27 mouse cellular contexts compared by ENCODE assay signal in the genomic region with DNA sequence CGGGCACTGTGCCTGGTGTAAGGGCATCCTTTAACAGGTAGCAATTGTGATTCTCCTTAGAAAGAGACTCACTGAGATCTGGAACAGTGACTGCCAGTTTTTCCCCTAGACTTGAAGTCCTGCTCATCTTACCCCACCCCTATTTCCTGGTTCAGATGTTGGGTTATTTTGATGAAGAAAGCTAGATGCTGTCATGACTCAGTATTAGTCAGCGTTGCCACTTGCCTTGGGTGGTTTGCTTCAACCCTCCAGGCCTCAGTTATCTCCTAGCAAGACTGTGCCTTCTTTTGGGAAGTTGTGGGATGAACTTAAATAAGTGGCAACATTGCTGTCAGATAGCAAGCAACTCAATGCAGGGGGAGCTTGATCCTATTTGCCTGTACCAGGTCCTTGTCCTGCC.
DNase-seq lines count a peak whose midpoint lies in the region; ATAC-seq lines count a peak whose summit lies in the region.
"Had no signal": no experiment of that assay in that cellular context is flagged by ENCODE, and none has a peak within 500 bp of the region (broad histone marks: within the 10 kb centered on the region; RNA-seq: fewer than 3 reads in every experiment).

No protein-coding gene starts in this region.

- no peak overlapping the region for H3K4me2 ChIP-seq in forebrain, embryonic 16.5 days (ENCODE audit: low read length)
- H3K4me2 ChIP-seq: embryonic facial prominence, embryonic 15.5 days; forebrain, embryonic 12.5 days; hindbrain, embryonic 13.5 days; limb, embryonic 13.5 days; liver, embryonic 11.5 days; lung, embryonic 15.5 days; midbrain, embryonic 13.5 days; neural tube, embryonic 13.5 days had no signal

- H3K36me3 ChIP-seq in forebrain, embryonic 16.5 days (ENCODE audit: control insufficient read depth, insufficient read depth), result no peaks in the 10 kb centered on the region
- H3K36me3 ChIP-seq: embryonic facial prominence, embryonic 10.5 days; embryonic facial prominence, embryonic 15.5 days; forebrain, embryonic 12.5 days; heart, embryonic 10.5 days; hindbrain, embryonic 13.5 days; limb, embryonic 13.5 days; lung, embryonic 15.5 days; midbrain, embryonic 13.5 days; neural tube, embryonic 13.5 days had no signal

- H3K27me3 ChIP-seq in forebrain, embryonic 16.5 days (replicated peaks; ENCODE audit: control insufficient read depth, insufficient read depth, low read length), result no peaks in the 10 kb centered on the region
- H3K27me3 ChIP-seq: embryonic facial prominence, embryonic 15.5 days; forebrain, embryonic 12.5 days; hindbrain, embryonic 13.5 days; limb, embryonic 13.5 days; lung, embryonic 15.5 days; midbrain, embryonic 13.5 days; neural tube, embryonic 13.5 days had no signal

- 90% methylated on average over 2 of the region's 2 CpGs for WGBS in forebrain, embryonic 16.5 days

- intact Hi-C loops in left cerebral cortex, postnatal 36 days (cut with DNase I), result no loop called here

- H3K4me1 ChIP-seq in forebrain, embryonic 16.5 days (replicated peaks; ENCODE audit: control insufficient read depth, insufficient read depth, low read length), result no peaks in the 10 kb centered on the region
- H3K4me1 ChIP-seq: embryonic facial prominence, embryonic 10.5 days; embryonic facial prominence, embryonic 15.5 days; forebrain, embryonic 12.5 days; heart, embryonic 10.5 days; hindbrain, embryonic 13.5 days; limb, embryonic 13.5 days; lung, embryonic 15.5 days; neural tube, embryonic 13.5 days had no signal

- DNase-seq in 3T3-L1 (ENCODE audit: low read depth, low spot score) (peak; percentile 81), NIH3T3 (ENCODE audit: low read depth) (peak; percentile 36)
- DNase-seq in CD4-positive, CD25-positive, alpha-beta regulatory T cell, adult 2 months (ENCODE audit: low read depth, low spot score), result peak; percentile 16
- no peak for DNase-seq in c-Kit-positive CD71-positive TER-119-positive erythroid progenitor cells, embryonic 14.5 days (ENCODE audit: low spot score)
- DNase-seq in left cerebral cortex, postnatal 36 days (ENCODE audit: low spot score in 2 of 2), result no peak
- DNase-seq: adrenal gland, adult 8-10 months; cerebellum, adult 11-12 months; cerebellum, adult 9-11 months; gastrocnemius, postnatal 14 days; heart, postnatal 4 days; kidney, adult 11 months; kidney, postnatal 14 days; layer of hippocampus, adult 9-11 months; lung, postnatal 36 days; thymus, postnatal 4 days had no signal

- no peak overlapping the region for H3K4me3 ChIP-seq in forebrain, embryonic 16.5 days (replicated peaks; ENCODE audit: low read length)
- H3K4me3 ChIP-seq: embryonic facial prominence, embryonic 10.5 days; embryonic facial prominence, embryonic 15.5 days; forebrain, embryonic 12.5 days; heart, embryonic 10.5 days; hindbrain, embryonic 13.5 days; limb, embryonic 13.5 days; lung, embryonic 15.5 days; midbrain, embryonic 13.5 days; neural tube, embryonic 13.5 days had no signal

- no peaks in the 10 kb centered on the region for H3K9me3 ChIP-seq in forebrain, embryonic 16.5 days (ENCODE audit: control insufficient read depth, low read length)
- H3K9me3 ChIP-seq: embryonic facial prominence, embryonic 10.5 days; embryonic facial prominence, embryonic 15.5 days; forebrain, embryonic 12.5 days; heart, embryonic 10.5 days; hindbrain, embryonic 13.5 days; limb, embryonic 13.5 days; lung, embryonic 15.5 days; midbrain, embryonic 13.5 days; neural tube, embryonic 13.5 days had no signal

- ATAC-seq in inflammation-experienced regulatory T-cells, adult 6 months, result peak; percentile 79
- no peak for ATAC-seq in forebrain, embryonic 16.5 days
- ATAC-seq: midbrain, embryonic 13.5 days had no signal

- H3K27ac ChIP-seq in forebrain, embryonic 16.5 days (ENCODE audit: low read length), result no peak overlapping the region
- H3K27ac ChIP-seq: embryonic facial prominence, embryonic 10.5 days; embryonic facial prominence, embryonic 15.5 days; forebrain, embryonic 12.5 days; heart, embryonic 10.5 days; hindbrain, embryonic 13.5 days; limb, embryonic 13.5 days; lung, embryonic 15.5 days; midbrain, embryonic 13.5 days; neural tube, embryonic 13.5 days had no signal

- H3K9ac ChIP-seq in forebrain, embryonic 16.5 days (replicated peaks; ENCODE audit: low read depth, low read length), result no peak overlapping the region
- H3K9ac ChIP-seq: embryonic facial prominence, embryonic 15.5 days; forebrain, embryonic 12.5 days; hindbrain, embryonic 13.5 days; limb, embryonic 13.5 days; lung, embryonic 15.5 days; midbrain, embryonic 13.5 days; neural tube, embryonic 13.5 days had no signal

Comparison
In these comparisons a context has a peak if more than half of its experiments do, and no peak if none do; other contexts are left out.
1. DNase-seq: peak in 3T3-L1 (single experiment), CD4-positive, CD25-positive, alpha-beta regulatory T cell, adult 2 months (single experiment) and NIH3T3 (single experiment); none in c-Kit-positive CD71-positive TER-119-positive erythroid progenitor cells, embryonic 14.5 days (single experiment) and left cerebral cortex, postnatal 36 days (0 of 2).